Mouse (Mus musculus) forebrain, embryonic 15.5 days (tissue): ENCODE results near the gene Fggy. TPM values are rescaled to one million over a fixed set of nuclear protein-coding genes. Genes with fewer than 3 reads are reported as not detected.

Experiments used
- ATAC-seq: fragments of 200-750 bp; cut with Nextera tagmentation; replicated peaks from 2 replicates; pipeline ENCODE4 v1.8.0; 2017; ENCODE audit warnings: mild to moderate bottlenecking, moderate TSS enrichment, moderate library complexity
- H3K27ac ChIP-seq: fragments of 300-500 bp; sonication (generic); replicated peaks from 2 replicates; pipeline ENCODE4 v1.5.1; 2015; ENCODE audit warnings: mild to moderate bottlenecking, inconsistent platforms
- H3K27me3 ChIP-seq: fragments of 300-500 bp; sonication (generic); 2 replicates; pipeline ENCODE4 v1.6.1; 2015; ENCODE audit warnings: inconsistent platforms
- H3K36me3 ChIP-seq: fragments of 300-500 bp; sonication (generic); 2 replicates; pipeline ENCODE4 v1.6.1; 2015; ENCODE audit warnings: mild to moderate bottlenecking, inconsistent platforms
- H3K4me1 ChIP-seq: fragments of 300-500 bp; sonication (generic); 2 replicates; pipeline ENCODE4 v1.6.1; 2015; ENCODE audit warnings: inconsistent platforms
- H3K4me2 ChIP-seq: fragments of 300-500 bp; sonication (generic); replicated peaks from 2 replicates; pipeline ENCODE4 v1.6.1; 2015; ENCODE audit warnings: mild to moderate bottlenecking, inconsistent platforms
- H3K4me3 ChIP-seq: fragments of 300-500 bp; sonication (generic); 2 replicates; pipeline ENCODE4 v1.5.1; 2015; ENCODE audit warnings: mild to moderate bottlenecking, inconsistent platforms
- H3K9ac ChIP-seq: fragments of 300-500 bp; sonication (generic); replicated peaks from 2 replicates; pipeline ENCODE4 v1.6.1; 2015; ENCODE audit warnings: mild to moderate bottlenecking, inconsistent platforms
- H3K9me3 ChIP-seq: fragments of 300-500 bp; sonication (generic); 2 replicates; pipeline ENCODE4 v1.6.1; 2016; ENCODE audit warnings: inconsistent platforms
- WGBS: fragments of 180-500 bp; shearing (Covaris S2); methylation state at CpG from one replicate; pipeline ENCODE4 v1.1.7; 2015; ENCODE audit warnings: mixed read lengths; 5-methylcytosine and 5-hydroxymethylcytosine counted together
- polyA plus RNA-seq: library from polyadenylated mRNA; unstranded; fragments of >200 nt; fragmentation: Nextera tagmentation; extraction: Ambion mirVana; gene quantifications from 2 replicates; pipeline ENCODE4 v1.2.1, GENCODE M21; 2015

Fggy gene
- polyA plus RNA-seq, 1 experiment from 2014 or later: 5.2 TPM

GRCm38 (mm10) chr4:95556663-95557332 is 509 bp upstream of the Fggy start:
- Histone ChIP-seq H3K4me1 (peaks cover 21% of the 10 kb centered on the region), H3K4me3 (peak overlapping the region; percentile 45), H3K27ac (peak overlapping the region; percentile 62), H3K36me3 (no peaks in the 10 kb centered on the region), H3K9ac (peak overlapping the region; percentile 57), H3K9me3 (no peaks in the 10 kb centered on the region), H3K27me3 (no peaks in the 10 kb centered on the region), H3K4me2 (peak overlapping the region; percentile 57)
- WGBS: 50% methylated on average over 16 of the region's 16 CpGs
- ATAC-seq: peak; percentile 0; the same call in 1 of the 2 replicates

DNA sequence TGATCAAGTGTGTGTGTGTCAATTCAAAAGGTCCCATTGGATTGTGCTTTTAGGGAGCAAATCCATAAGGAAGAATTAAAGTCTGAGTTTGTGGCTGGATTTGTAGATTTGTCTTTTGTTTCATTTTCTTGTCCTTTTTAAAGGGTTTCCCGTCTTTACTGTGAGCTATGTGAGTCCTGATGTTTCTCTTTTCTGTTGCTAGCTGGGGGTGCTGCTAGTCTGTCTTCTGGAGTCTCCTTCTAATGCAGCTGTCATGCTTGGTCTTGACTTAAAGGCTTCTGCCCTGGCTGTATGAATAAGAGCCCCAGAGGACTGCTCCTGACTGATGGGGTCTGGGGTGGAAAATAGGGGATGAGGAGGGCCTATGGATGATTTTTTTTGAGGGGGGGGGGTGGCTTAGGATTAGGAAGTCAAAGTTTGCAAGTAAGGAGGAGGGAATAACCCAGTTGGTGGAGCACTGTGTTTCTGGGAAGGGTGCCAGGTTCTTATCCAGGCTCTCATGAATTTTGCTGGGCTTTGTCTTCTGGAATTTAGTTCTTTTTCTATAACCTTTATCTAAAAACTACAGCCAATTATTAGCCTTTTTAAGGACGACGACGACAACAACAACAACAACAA is 1.1 kb downstream of the Fggy start:
- no peaks in the 10 kb centered on the region for H3K36me3 ChIP-seq
- WGBS: 38% methylated on average over 4 of the region's 4 CpGs

GRCm38 (mm10) chr4:95571621-95572020 is 14.3 kb downstream of the Fggy start:
- no peaks in the 10 kb centered on the region for H3K9me3 ChIP-seq
- no peak overlapping the region for H3K4me2 ChIP-seq
- H3K9ac ChIP-seq: no peak overlapping the region
- H3K36me3 ChIP-seq: no peaks in the 10 kb centered on the region
- peaks cover 6% of the 10 kb centered on the region; the same call in 1 of the 2 replicates for H3K4me1 ChIP-seq
- no peak overlapping the region for H3K4me3 ChIP-seq
- WGBS: 82% methylated on average over 3 of the region's 3 CpGs
- H3K27me3 ChIP-seq: no peaks in the 10 kb centered on the region
- no peak overlapping the region for H3K27ac ChIP-seq
- ATAC-seq: no peak

More for the DNA sequence above, 1.1 kb downstream of the Fggy start:
- H3K4me3 ChIP-seq: no peak overlapping the region
- H3K27ac ChIP-seq: peak overlapping the region; percentile 62
- H3K9ac ChIP-seq: no peak overlapping the region
- H3K4me2 ChIP-seq: no peak overlapping the region
- no peak for ATAC-seq
- H3K4me1 ChIP-seq: peaks cover 21% of the 10 kb centered on the region
- H3K9me3 ChIP-seq: no peaks in the 10 kb centered on the region
- no peaks in the 10 kb centered on the region for H3K27me3 ChIP-seq

- no peak overlapping the region for H3K9ac ChIP-seq
- peaks cover 6% of the 10 kb centered on the region; the same call in 1 of the 2 replicates for H3K4me1 ChIP-seq
- H3K27ac ChIP-seq: no peak overlapping the region
- H3K4me2 ChIP-seq: no peak overlapping the region
- H3K27me3 ChIP-seq: no peaks in the 10 kb centered on the region
- H3K36me3 ChIP-seq: no peaks in the 10 kb centered on the region
- no peak for ATAC-seq
- no peak overlapping the region for H3K4me3 ChIP-seq
- H3K9me3 ChIP-seq: no peaks in the 10 kb centered on the region
Observed at GRCm38 (mm10) chr4:95573704-95574103, 16.4 kb downstream of the Fggy start.

GRCm38 (mm10) chr4:95575411-95575911 is 18.2 kb downstream of the Fggy start:
- WGBS: 43% methylated on average over 3 of the region's 3 CpGs
- 0 out of 2 replicates have a peak, but pooled peaks have one; percentile 48 for ATAC-seq

GRCm38 (mm10) chr4:95579183-95579582 is 21.9 kb downstream of the Fggy start:
- no peak for ATAC-seq
- Histone ChIP-seq H3K4me3 (no peak overlapping the region), H3K9ac (no peak overlapping the region), H3K27ac (no peak overlapping the region), H3K4me2 (no peak overlapping the region), H3K36me3 (no peaks in the 10 kb centered on the region), H3K4me1 (no peaks in the 10 kb centered on the region), H3K9me3 (no peaks in the 10 kb centered on the region), H3K27me3 (no peaks in the 10 kb centered on the region)
- 95% methylated on average over 5 of the region's 5 CpGs for WGBS

More at GRCm38 (mm10) chr4:95575411-95575911, 18.2 kb downstream of the Fggy start:
- H3K4me2 ChIP-seq: no peak overlapping the region
- H3K9ac ChIP-seq: no peak overlapping the region
- no peaks in the 10 kb centered on the region for H3K9me3 ChIP-seq
- no peaks in the 10 kb centered on the region for H3K36me3 ChIP-seq
- H3K4me1 ChIP-seq: peaks cover 6% of the 10 kb centered on the region; the same call in 1 of the 2 replicates
- H3K27me3 ChIP-seq: no peaks in the 10 kb centered on the region
- H3K4me3 ChIP-seq: no peak overlapping the region
- no peak overlapping the region for H3K27ac ChIP-seq

GRCm38 (mm10) chr4:95584107-95584762 is 26.9 kb downstream of the Fggy start:
- Histone ChIP-seq H3K27me3 (no peaks in the 10 kb centered on the region), H3K27ac (no peak overlapping the region), H3K4me1 (no peaks in the 10 kb centered on the region), H3K4me3 (no peak overlapping the region), H3K9ac (no peak overlapping the region), H3K36me3 (no peaks in the 10 kb centered on the region), H3K9me3 (no peaks in the 10 kb centered on the region), H3K4me2 (no peak overlapping the region)
- no peak for ATAC-seq
- WGBS: 85% methylated on average over 4 of the region's 4 CpGs

- Histone ChIP-seq H3K36me3 (no peaks in the 10 kb centered on the region), H3K4me3 (no peak overlapping the region), H3K4me1 (no peaks in the 10 kb centered on the region), H3K9ac (no peak overlapping the region), H3K9me3 (no peaks in the 10 kb centered on the region), H3K4me2 (no peak overlapping the region), H3K27me3 (no peaks in the 10 kb centered on the region), H3K27ac (no peak overlapping the region)
- WGBS: 85% methylated on average over 4 of the region's 4 CpGs
- no peak for ATAC-seq
Observed at GRCm38 (mm10) chr4:95586274-95587001, 29.1 kb downstream of the Fggy start.

DNA sequence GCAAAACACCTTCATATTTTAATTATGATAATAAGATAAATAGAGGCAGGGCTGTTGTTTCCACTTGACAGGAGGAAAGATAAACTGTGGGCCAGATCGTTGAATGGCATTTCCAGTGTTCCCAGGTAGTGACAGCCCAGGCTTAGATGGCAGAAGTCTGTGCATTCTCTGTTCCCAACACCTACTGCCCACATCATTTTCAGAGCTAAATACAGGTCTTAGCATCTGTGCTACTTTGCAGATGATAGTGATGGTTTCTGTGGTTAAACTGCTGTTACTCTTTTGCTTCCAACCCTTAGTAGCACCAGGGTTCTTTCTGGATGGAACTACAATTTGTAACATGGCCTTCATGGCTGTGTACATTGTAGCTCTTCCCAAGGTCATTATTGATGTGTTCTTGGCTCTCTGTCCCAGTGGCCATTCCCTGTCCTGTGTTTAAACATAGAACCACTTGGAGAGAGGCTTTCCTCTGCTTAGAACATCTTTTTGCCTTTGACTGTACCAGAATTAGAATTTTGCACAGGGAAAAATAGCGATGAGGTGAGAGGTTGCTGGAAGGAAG is 31.5 kb downstream of the Fggy start:
- Histone ChIP-seq H3K4me3 (no peak overlapping the region), H3K27ac (no peak overlapping the region), H3K9ac (no peak overlapping the region), H3K36me3 (no peaks in the 10 kb centered on the region), H3K9me3 (no peaks in the 10 kb centered on the region), H3K4me2 (no peak overlapping the region), H3K4me1 (no peaks in the 10 kb centered on the region), H3K27me3 (no peaks in the 10 kb centered on the region)
- no peak for ATAC-seq
- WGBS: 91% methylated on average over 2 of the region's 2 CpGs

DNA sequence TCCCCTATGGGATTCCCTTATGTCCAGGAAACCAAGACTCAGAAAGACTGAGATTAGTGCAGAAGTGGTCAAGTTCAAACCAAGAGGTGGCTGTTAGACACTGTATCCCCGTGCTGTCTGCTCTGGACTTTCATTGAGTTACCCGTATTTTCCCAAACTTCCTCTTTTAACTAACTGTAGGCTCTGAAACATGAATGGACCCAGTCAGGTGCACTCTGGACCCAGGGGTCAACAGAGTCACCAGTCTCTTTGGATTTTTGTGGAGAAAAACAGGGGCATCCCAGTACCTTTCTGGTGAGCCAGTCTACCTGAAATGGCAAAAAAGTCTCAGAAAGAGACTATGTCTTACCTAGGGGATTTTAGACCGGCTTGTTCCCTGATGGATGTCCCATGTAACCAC is 33.6 kb downstream of the Fggy start:
- Histone ChIP-seq H3K36me3 (no peaks in the 10 kb centered on the region), H3K9me3 (no peaks in the 10 kb centered on the region), H3K9ac (no peak overlapping the region), H3K4me2 (no peak overlapping the region), H3K4me3 (no peak overlapping the region), H3K27ac (no peak overlapping the region), H3K4me1 (no peaks in the 10 kb centered on the region), H3K27me3 (no peaks in the 10 kb centered on the region)
- 91% methylated on average over 3 of the region's 3 CpGs for WGBS
- no peak for ATAC-seq

DNA sequence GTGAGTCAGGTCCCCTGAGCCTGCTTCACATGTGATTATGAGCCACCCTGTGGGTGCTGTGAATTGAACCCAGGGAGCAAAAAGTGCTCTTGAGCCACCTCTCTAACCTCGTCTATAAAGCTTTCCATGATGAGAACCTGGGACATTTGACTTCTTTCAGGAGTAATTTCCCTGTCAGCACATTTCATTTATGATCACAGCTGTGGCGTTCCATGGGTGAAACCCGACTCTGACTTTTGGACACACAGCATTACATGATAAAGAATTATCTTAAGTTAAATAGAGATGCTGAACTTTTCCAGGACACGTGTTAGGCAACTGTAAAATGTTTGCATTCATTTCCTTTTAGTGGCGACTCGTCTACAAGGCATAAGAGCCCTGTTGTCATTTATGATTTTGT is 39.9 kb downstream of the Fggy start:
- 88% methylated on average over 6 of the region's 6 CpGs for WGBS
- Histone ChIP-seq H3K9me3 (no peaks in the 10 kb centered on the region), H3K36me3 (no peaks in the 10 kb centered on the region), H3K27me3 (no peaks in the 10 kb centered on the region), H3K27ac (no peak overlapping the region), H3K4me1 (no peaks in the 10 kb centered on the region), H3K4me2 (no peak overlapping the region), H3K9ac (no peak overlapping the region), H3K4me3 (no peak overlapping the region)
- no peak for ATAC-seq
